Mouse (Mus musculus): Measurements from ENCODE around the gene Oas1f. TPM values are rescaled to one million over a fixed set of nuclear protein-coding genes. Genes with fewer than 3 reads are reported as not detected.
"Not testable (repeated sequence)": the region's sequence is repeated elsewhere in the genome, so short reads cannot be mapped to it uniquely, and the experiment has no call there.

The Oas1f gene
- polyA plus RNA-seq, 1 experiment, result not detected

DNA sequence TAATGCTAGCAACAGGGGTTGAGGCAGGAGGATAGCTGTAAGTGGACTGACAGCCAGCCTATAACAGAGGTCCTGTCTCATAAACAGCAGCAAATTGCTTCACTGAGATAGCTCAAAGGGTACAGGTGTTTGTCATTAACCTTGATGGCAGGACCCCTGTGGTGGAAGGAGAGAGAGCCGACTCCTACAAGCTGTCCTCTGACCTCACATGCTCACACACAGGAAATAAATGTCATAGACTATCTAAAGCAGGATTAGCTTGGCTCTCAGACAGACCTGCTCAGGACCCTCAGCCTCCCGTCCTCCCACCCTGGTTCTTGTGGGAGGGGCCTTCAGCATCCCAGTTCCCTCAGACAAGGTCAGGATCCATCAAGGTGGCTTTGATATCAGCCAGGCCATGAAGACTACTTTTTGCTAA lies 45.1 kb downstream of the Oas1f start:
- H3ac ChIP-seq (ENCODE audit: control insufficient read depth, insufficient read length), result no peak overlapping the region
- TF ChIP-seq MYOG (IDR thresholded peaks at IDR 0.05; ENCODE audit: control insufficient read depth in 1 of 3, insufficient read depth in 1 of 3, insufficient read length in 2 of 3, low read depth in 2 of 3), result no peak
- H3K4me3 ChIP-seq, result no peak overlapping the region
- H3K27me3 ChIP-seq (ENCODE audit: control insufficient read depth, insufficient read depth, insufficient read length), result no peaks in the 10 kb centered on the region
- H3K4me2 ChIP-seq (ENCODE audit: low read depth), result no peak overlapping the region
- H3K36me3 ChIP-seq (ENCODE audit: control insufficient read depth, insufficient read depth), result no peaks in the 10 kb centered on the region
- no peaks in the 10 kb centered on the region for H3K79me2 ChIP-seq (ENCODE audit: control insufficient read depth, insufficient read depth)

DNA sequence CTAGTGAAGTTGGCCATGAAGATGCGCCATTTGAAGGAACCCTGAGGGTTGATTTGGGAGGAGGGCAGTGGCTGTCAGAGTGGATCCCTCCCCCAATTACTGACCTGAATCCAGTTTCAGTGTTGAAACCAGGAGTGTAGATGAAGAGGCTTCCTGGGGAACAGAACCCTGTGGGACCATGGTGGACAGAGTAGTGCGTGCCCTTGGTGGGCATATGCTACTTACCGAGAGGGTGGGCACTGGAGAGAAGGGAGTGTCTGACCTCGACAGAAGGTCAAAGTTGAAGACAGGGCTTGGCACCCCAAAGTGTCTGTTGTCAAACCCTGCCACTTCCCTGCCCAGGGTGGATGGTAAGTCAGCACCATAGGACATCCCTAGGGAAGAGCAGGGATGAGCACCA lies 46.7 kb downstream of the Oas1f start:
- not testable (repeated sequence) for H3K36me3 ChIP-seq (ENCODE audit: control insufficient read depth, insufficient read depth); H3ac ChIP-seq (ENCODE audit: control insufficient read depth, insufficient read length); H3K4me3 ChIP-seq; H3K4me2 ChIP-seq (ENCODE audit: low read depth); H3K79me2 ChIP-seq (ENCODE audit: control insufficient read depth, insufficient read depth); H3K27me3 ChIP-seq (ENCODE audit: control insufficient read depth, insufficient read depth, insufficient read length)

- H3K79me2 ChIP-seq (ENCODE audit: control insufficient read depth, insufficient read depth); H3K36me3 ChIP-seq (ENCODE audit: control insufficient read depth, insufficient read depth); H3ac ChIP-seq (ENCODE audit: control insufficient read depth, insufficient read length): not testable (repeated sequence)
Measured at GRCm38 (mm10) chr5:120894692-120895091, 47.5 kb downstream of the Oas1f start.

DNA sequence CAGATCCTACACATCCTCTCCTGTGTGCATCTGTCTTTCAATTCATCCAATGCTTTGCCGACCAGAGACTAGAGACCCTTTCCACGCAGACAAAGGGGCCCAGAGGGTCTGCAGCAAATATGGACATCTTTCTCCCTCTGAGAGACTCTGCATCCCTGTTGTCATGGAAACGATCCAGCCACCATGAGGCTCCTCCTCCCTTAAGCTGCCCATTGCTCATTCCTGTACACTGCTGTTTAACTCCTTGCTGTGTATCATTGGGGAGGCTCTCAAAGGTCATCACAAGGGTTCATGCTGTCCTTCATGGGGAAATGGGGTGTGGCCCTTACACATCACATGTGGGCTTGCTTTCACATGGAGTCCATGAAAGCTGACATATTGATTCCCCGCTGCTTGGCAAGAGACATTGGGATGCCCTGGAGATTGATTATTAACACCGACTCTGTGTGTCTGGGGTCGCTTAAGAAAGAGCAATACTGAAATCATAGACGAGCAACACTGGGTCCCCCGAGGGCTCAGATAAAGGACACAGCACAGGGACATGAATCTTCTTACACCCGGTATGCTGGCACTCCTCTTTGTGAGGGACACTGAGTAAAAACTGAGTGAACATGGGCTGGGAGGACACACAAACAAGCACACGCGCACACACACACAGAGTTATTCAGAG lies 48.2 kb downstream of the Oas1f start:
- no peaks in the 10 kb centered on the region for H3K79me2 ChIP-seq (ENCODE audit: control insufficient read depth, insufficient read depth)
- no peaks in the 10 kb centered on the region for H3K27me3 ChIP-seq (ENCODE audit: control insufficient read depth, insufficient read depth, insufficient read length)
- no peak overlapping the region for H3ac ChIP-seq (ENCODE audit: control insufficient read depth, insufficient read length)
- TF ChIP-seq SRF (IDR thresholded peaks at IDR 0.05; ENCODE audit: control insufficient read depth, insufficient read length, low read depth) (no peak), REST (IDR thresholded peaks at IDR 0.05; ENCODE audit: insufficient read depth, insufficient read length) (no peak), MAX (IDR thresholded peaks at IDR 0.05; ENCODE audit: low read depth) (no peak), POLR2A (IDR thresholded peaks at IDR 0.05; ENCODE audit: insufficient read length, low read depth) (no peak), MYOD1 (IDR thresholded peaks at IDR 0.05; ENCODE audit: control insufficient read depth in 1 of 3, insufficient read length in 2 of 3, low read depth in 2 of 3) (no peak), TCF3 (IDR thresholded peaks at IDR 0.05; ENCODE audit: insufficient read length, low read depth) (no peak), USF1 (IDR thresholded peaks at IDR 0.05; ENCODE audit: low read depth) (no peak), POLR2AphosphoS2 (IDR thresholded peaks at IDR 0.05; ENCODE audit: insufficient read length, low read depth) (no peak), E2F4 (IDR thresholded peaks at IDR 0.05; ENCODE audit: insufficient read depth) (no peak), TCF12 (IDR thresholded peaks at IDR 0.05; ENCODE audit: insufficient read depth, poor library complexity, severe bottlenecking) (no peak), CEBPB (IDR thresholded peaks at IDR 0.05; ENCODE audit: insufficient read depth, poor library complexity, severe bottlenecking) (no peak), MYOG (IDR thresholded peaks at IDR 0.05; ENCODE audit: control insufficient read depth in 1 of 3, insufficient read depth in 1 of 3, insufficient read length in 2 of 3, low read depth in 2 of 3) (no peak)
- H3K4me2 ChIP-seq (ENCODE audit: low read depth), result no peak overlapping the region
- no peaks in the 10 kb centered on the region for H3K36me3 ChIP-seq (ENCODE audit: control insufficient read depth, insufficient read depth)
- H3K4me3 ChIP-seq, result no peak overlapping the region

More at GRCm38 (mm10) chr5:120894692-120895091, 47.5 kb downstream of the Oas1f start:
- H3K4me3 ChIP-seq; H3K27me3 ChIP-seq (ENCODE audit: control insufficient read depth, insufficient read depth, insufficient read length); H3K4me2 ChIP-seq (ENCODE audit: low read depth): not testable (repeated sequence)

DNA sequence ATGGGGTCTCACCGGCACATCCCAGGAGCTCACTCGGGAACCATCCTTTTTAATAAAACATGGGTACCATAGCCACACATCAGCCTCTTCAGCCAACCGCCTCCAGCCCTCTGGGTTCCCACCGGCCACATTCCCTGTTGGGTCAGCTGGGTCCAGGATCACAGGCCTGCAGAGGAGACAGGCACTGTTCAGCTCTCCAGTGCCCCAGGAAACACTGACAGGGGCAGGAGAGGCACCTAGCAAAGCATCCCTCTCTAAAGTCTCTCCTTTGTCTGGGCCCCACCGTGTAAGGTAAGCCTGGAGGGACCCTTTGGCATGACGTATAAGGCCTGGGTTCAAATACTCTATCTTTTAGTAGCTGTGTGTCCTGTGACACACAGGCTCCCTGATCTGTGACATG lies 51.1 kb downstream of the Oas1f start:
- no peak for TF ChIP-seq USF1 (IDR thresholded peaks at IDR 0.05; ENCODE audit: low read depth)
- no peaks in the 10 kb centered on the region for H3K79me2 ChIP-seq (ENCODE audit: control insufficient read depth, insufficient read depth)
- H3K36me3 ChIP-seq (ENCODE audit: control insufficient read depth, insufficient read depth), result no peaks in the 10 kb centered on the region
- H3K27me3 ChIP-seq (ENCODE audit: control insufficient read depth, insufficient read depth, insufficient read length), result no peaks in the 10 kb centered on the region
- no peak overlapping the region for H3K4me3 ChIP-seq
- no peak overlapping the region for H3ac ChIP-seq (ENCODE audit: control insufficient read depth, insufficient read length)
- no peak overlapping the region for H3K4me2 ChIP-seq (ENCODE audit: low read depth)

- H3K79me2 ChIP-seq (ENCODE audit: control insufficient read depth, insufficient read depth), result no peaks in the 10 kb centered on the region
- TF ChIP-seq USF1 (IDR thresholded peaks at IDR 0.05; ENCODE audit: low read depth) (no peak), MYOG (IDR thresholded peaks at IDR 0.05; ENCODE audit: control insufficient read depth in 1 of 3, insufficient read depth in 1 of 3, insufficient read length in 2 of 3, low read depth in 2 of 3) (no peak), CEBPB (IDR thresholded peaks at IDR 0.05; ENCODE audit: insufficient read depth, poor library complexity, severe bottlenecking) (no peak), TCF3 (IDR thresholded peaks at IDR 0.05; ENCODE audit: insufficient read length, low read depth) (no peak), MAX (IDR thresholded peaks at IDR 0.05; ENCODE audit: low read depth) (no peak), TCF12 (IDR thresholded peaks at IDR 0.05; ENCODE audit: insufficient read depth, poor library complexity, severe bottlenecking) (no peak), MYOD1 (IDR thresholded peaks at IDR 0.05; ENCODE audit: control insufficient read depth in 1 of 3, insufficient read length in 2 of 3, low read depth in 2 of 3) (no peak), POLR2A (IDR thresholded peaks at IDR 0.05; ENCODE audit: insufficient read length, low read depth) (no peak), E2F4 (IDR thresholded peaks at IDR 0.05; ENCODE audit: insufficient read depth) (no peak), POLR2AphosphoS2 (IDR thresholded peaks at IDR 0.05; ENCODE audit: insufficient read length, low read depth) (no peak), REST (IDR thresholded peaks at IDR 0.05; ENCODE audit: insufficient read depth, insufficient read length) (no peak), SRF (IDR thresholded peaks at IDR 0.05; ENCODE audit: control insufficient read depth, insufficient read length, low read depth) (no peak)
- no peak overlapping the region for H3K4me3 ChIP-seq
- no peak overlapping the region for H3K4me2 ChIP-seq (ENCODE audit: low read depth)
- H3K27me3 ChIP-seq (ENCODE audit: control insufficient read depth, insufficient read depth, insufficient read length), result no peaks in the 10 kb centered on the region
- H3ac ChIP-seq (ENCODE audit: control insufficient read depth, insufficient read length), result no peak overlapping the region
- no peaks in the 10 kb centered on the region for H3K36me3 ChIP-seq (ENCODE audit: control insufficient read depth, insufficient read depth)
Measured at GRCm38 (mm10) chr5:120898726-120899125, 51.6 kb downstream of the Oas1f start.

Data from myocyte (in vitro differentiated cells).